Mouse (Mus musculus): Measurements from ENCODE around the gene Ttc28.

DNA sequence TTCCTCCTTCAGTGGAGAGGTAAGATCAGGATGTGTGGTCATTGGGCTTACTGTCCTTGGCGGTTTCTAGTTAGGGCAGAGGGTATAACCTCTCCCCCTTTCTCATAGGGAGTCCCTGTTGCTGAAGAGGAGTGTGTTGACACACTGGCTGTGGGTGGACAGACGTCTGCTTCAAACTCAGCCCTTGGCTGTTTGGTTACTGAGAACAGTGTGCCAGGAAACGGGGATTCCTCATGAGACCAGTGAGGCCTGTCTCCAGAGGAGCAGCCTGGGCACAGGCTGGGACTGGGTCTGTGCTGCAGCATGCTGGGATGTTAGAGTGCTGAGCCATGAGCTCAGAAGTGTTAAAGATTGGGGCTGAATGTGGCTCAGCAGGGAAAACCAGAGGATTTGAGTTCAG is 350.1 kb downstream of the Ttc28 start:
- TF ChIP-seq GATA1 (IDR thresholded peaks at IDR 0.05; ENCODE audit: borderline replicate concordance, low read length): no peak
- no peak for TF ChIP-seq FLI1 (IDR thresholded peaks at IDR 0.05; ENCODE audit: low read length)
